Mouse (Mus musculus): Measurements from ENCODE around the gene Mief1. TPM values are rescaled to one million over a fixed set of nuclear protein-coding genes. Genes with fewer than 3 reads are reported as not detected.

The Mief1 gene
- polyA plus RNA-seq, 1 experiment from 2014 or later: 21.1 TPM

DNA sequence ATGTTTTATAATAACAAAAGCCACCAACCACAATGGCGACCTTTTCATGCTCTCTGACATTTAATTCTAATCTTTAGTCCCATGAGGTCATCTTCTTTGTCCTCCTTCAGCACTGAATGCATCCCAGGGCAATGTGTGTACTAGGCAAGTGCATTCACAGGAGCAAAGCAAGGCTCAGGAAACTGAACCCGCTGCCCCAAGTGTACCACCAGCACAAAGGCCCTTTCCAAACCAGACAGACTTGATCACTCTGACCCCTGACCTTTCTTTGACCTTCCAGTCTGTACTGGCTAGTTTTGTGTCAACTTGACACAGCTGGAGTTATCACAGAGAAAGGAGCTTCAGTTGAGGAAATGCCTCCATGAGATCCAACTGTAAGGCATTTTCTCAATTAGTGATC, 1.5 kb upstream of the Mief1 start:
- Histone ChIP-seq H3K27me3 (no peaks in the 10 kb centered on the region), H3K4me1 (replicated peaks) (peaks cover 19% of the 10 kb centered on the region), H3K9me3 (replicated peaks) (no peaks in the 10 kb centered on the region), H3K27ac (no peak overlapping the region), H3K9ac (no peak overlapping the region), H3K4me2 (no peak overlapping the region), H3K36me3 (peaks cover 18% of the 10 kb centered on the region), H3K4me3 (no peak overlapping the region)
- WGBS: 75% methylated on average over 2 of the region's 2 CpGs
- ATAC-seq (replicated peaks; ENCODE audit: insufficient number of reproducible peaks, insufficient read depth, low FRiP score, low read depth): no peak

DNA sequence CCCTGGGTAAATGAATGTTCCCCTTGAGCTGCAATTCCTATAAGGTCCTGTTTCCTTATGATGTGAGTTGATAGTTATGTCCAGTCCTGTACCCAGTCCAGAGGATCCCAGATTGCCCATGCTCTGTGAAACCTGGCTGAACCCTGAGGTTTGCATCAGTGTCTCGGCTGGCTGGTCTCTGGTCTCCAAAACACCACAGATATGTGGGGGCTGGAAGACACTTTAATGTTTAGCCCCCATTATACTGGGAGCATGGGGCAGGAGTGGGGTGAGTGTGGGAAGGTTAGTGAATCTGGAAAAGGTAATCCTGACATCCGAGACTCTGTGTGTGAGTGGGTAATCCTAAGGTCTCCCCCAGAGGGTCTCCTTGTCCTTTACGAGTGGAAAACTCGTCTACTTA, 765 bp upstream of the Mief1 start:
- Histone ChIP-seq H3K9me3 (replicated peaks) (no peaks in the 10 kb centered on the region), H3K9ac (0 out of 2 replicates have a peak overlapping the region, but pooled peaks have one; percentile 50), H3K36me3 (peaks cover 24% of the 10 kb centered on the region), H3K27ac (peak overlapping the region; percentile 69), H3K4me1 (replicated peaks) (peaks cover 19% of the 10 kb centered on the region), H3K27me3 (no peaks in the 10 kb centered on the region), H3K4me3 (no peak overlapping the region), H3K4me2 (peak overlapping the region; percentile 81)
- 59% methylated on average over 4 of the region's 4 CpGs for WGBS
- ATAC-seq (replicated peaks; ENCODE audit: insufficient number of reproducible peaks, insufficient read depth, low FRiP score, low read depth): no peak

DNA sequence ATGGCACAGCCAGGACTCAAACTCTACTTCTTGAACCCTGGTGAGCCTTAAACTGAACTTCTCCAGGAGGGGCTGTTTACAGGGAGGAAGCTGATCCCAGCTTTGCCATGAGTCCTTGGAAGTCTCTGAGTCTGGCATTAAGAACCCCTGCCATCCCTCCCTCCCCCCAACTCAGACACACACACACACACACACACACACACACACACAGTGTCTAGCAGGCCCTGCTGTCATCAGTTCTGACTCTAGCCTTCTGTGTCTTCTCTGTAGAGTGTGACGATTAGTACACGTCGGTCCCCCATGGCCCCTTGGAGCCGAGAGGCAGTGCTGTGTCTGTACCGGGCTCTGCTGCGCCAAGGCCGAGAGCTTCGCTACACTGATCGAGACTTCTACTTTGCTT, 1.7 kb downstream of the Mief1 start, which contains the start of gene AC140267.1:
AC140267.1 (plus strand) TSS at position 301 of the 400 bp plus-strand sequence.
- peak within 1 kb of the TSS; percentile 81 for H3K4me2 ChIP-seq
- peak within 1 kb of the TSS; percentile 83; the same call in 1 of the 2 replicates for H3K27ac ChIP-seq
- WGBS: 80% methylated on average over 9 of the region's 9 CpGs
- no peaks in the 10 kb centered on the region for H3K9me3 ChIP-seq (replicated peaks)
- peak within 1 kb of the TSS; percentile 82 for H3K4me3 ChIP-seq
- peak within 1 kb of the TSS; percentile 88 for H3K9ac ChIP-seq
- H3K27me3 ChIP-seq: no peaks in the 10 kb centered on the region
- peaks cover 39% of the 10 kb centered on the region for H3K36me3 ChIP-seq
- ATAC-seq (replicated peaks; ENCODE audit: insufficient number of reproducible peaks, insufficient read depth, low FRiP score, low read depth): no peak
- H3K4me1 ChIP-seq (replicated peaks): peaks cover 19% of the 10 kb centered on the region

DNA sequence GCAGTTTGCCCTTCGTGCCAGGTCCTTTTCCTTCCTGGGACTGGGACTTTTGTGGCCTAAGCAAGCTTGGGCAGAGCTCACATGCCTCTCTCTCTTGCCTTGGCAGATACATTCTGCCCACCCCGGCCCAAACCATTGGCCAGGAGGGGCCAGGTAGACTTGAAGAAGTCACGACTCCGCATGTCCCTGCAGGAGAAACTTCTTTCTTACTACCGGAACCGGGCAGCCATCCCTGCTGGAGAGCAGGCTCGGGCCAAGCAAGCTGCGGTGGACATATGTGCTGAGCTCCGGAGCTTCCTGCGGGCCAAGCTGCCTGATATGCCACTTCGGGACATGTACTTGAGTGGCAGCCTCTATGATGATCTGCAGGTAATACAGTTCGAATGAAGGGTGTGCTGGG, 14.3 kb downstream of the Mief1 start:
- Histone ChIP-seq H3K9ac (no peak overlapping the region), H3K4me2 (no peak overlapping the region), H3K4me3 (no peak overlapping the region), H3K4me1 (replicated peaks) (peaks cover 28% of the 10 kb centered on the region), H3K27ac (no peak overlapping the region), H3K36me3 (peaks cover 61% of the 10 kb centered on the region), H3K27me3 (no peaks in the 10 kb centered on the region), H3K9me3 (replicated peaks) (no peaks in the 10 kb centered on the region)
- ATAC-seq (replicated peaks; ENCODE audit: insufficient number of reproducible peaks, insufficient read depth, low FRiP score, low read depth): no peak
- WGBS: 93% methylated on average over 12 of the region's 12 CpGs

DNA sequence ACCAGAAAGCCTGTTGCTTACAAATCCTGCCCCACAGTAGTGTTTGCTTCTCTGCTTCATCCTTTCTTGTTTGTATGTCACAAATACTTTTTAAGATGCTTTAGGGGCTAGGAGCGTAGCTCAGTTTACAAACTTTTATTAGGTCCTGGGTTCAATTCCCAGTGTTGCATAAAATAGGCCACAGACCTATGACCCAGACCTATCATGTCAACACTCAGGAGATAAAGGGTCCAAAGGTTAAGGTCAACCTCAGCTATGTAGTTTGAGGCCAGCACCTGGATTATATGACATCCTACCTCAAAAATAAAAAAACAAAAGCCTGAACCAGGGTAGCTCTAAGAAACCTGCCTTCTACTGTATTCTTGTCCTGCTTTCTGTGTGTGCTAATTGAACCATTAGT, 14.8 kb downstream of the Mief1 start:
- Histone ChIP-seq H3K9ac (no peak overlapping the region), H3K27ac (no peak overlapping the region), H3K4me1 (replicated peaks) (peaks cover 32% of the 10 kb centered on the region), H3K36me3 (peaks cover 58% of the 10 kb centered on the region), H3K4me2 (no peak overlapping the region), H3K9me3 (replicated peaks) (no peaks in the 10 kb centered on the region), H3K4me3 (no peak overlapping the region), H3K27me3 (no peaks in the 10 kb centered on the region)
- WGBS: 94% methylated on average over 1 of the region's 1 CpGs
- ATAC-seq (replicated peaks; ENCODE audit: insufficient number of reproducible peaks, insufficient read depth, low FRiP score, low read depth): no peak

DNA sequence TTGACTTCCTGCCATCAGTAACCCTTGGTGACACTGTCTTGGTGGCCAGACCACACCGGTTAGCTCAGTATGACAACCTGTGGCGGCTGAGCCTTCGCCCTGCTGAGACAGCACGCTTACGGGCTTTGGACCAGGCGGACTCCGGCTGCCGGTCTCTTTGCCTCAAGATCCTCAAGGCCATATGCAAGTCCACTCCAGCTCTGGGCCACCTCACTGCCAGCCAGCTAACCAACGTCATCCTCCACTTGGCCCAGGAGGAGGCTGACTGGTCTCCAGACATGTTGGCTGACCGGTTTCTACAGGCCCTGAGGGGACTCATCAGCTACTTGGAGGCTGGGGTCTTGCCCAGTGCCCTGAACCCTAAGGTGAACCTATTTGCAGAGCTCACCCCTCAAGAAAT, 15.9 kb downstream of the Mief1 start:
- no peaks in the 10 kb centered on the region for H3K9me3 ChIP-seq (replicated peaks)
- no peak for ATAC-seq (replicated peaks; ENCODE audit: insufficient number of reproducible peaks, insufficient read depth, low FRiP score, low read depth)
- H3K27ac ChIP-seq: no peak overlapping the region; the same call in 1 of the 2 replicates
- no peak overlapping the region for H3K4me2 ChIP-seq
- H3K4me3 ChIP-seq: no peak overlapping the region
- H3K27me3 ChIP-seq: no peaks in the 10 kb centered on the region
- H3K9ac ChIP-seq: no peak overlapping the region
- 90% methylated on average over 10 of the region's 10 CpGs for WGBS
- peaks cover 50% of the 10 kb centered on the region for H3K36me3 ChIP-seq
- peaks cover 42% of the 10 kb centered on the region for H3K4me1 ChIP-seq (replicated peaks)

DNA sequence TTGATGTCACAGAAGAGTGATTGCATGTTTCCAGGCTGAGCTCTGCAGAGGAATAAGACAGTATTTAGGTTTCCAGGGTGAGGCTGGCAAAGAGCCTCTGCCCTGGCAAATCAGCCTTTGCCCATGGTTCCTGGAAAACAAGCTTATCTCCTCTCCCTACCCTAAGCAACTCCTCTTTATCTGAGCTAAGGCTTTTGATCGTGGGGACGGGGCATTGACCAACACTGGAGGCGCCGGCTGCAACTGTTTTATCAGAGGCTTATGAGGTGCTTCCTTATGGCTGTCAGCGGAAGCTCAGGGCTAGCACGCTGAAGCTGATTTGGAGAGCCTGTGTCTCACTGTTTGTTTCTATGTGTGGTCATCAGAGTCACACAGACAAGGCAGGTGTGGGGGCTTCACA, 16.8 kb downstream of the Mief1 start:
- H3K36me3 ChIP-seq: peaks cover 43% of the 10 kb centered on the region
- ATAC-seq (replicated peaks; ENCODE audit: insufficient number of reproducible peaks, insufficient read depth, low FRiP score, low read depth): no peak
- H3K9me3 ChIP-seq (replicated peaks): no peaks in the 10 kb centered on the region
- H3K4me1 ChIP-seq (replicated peaks): peaks cover 42% of the 10 kb centered on the region
- H3K9ac ChIP-seq: 0 out of 2 replicates have a peak overlapping the region, but pooled peaks have one; percentile 29
- no peaks in the 10 kb centered on the region for H3K27me3 ChIP-seq
- H3K4me3 ChIP-seq: no peak overlapping the region
- 24% methylated on average over 6 of the region's 6 CpGs for WGBS
- peak overlapping the region; percentile 69 for H3K27ac ChIP-seq
- H3K4me2 ChIP-seq: 0 out of 2 replicates have a peak overlapping the region, but pooled peaks have one; percentile 2

DNA sequence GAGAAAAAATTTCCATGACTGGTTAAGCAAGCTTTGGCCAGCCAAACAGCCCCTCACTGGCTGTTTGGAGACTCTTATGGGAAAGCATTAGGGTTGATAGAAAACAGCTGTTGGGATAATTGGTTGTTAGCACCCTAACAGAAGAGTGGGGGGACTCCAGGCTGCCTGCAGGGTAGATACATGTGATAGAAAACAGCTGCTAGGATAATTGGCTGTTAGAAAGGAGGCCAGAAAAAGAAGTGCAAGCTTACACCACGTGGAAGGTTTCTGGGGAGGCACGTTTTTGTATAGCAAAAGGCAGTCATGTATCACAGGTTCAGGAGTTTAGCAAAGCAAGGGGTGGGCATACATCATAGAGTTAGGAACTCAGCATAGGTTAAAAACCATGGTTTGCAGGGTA, 19.7 kb downstream of the Mief1 start:
- peaks cover 37% of the 10 kb centered on the region for H3K36me3 ChIP-seq
- H3K9ac ChIP-seq: no peak overlapping the region
- H3K4me2 ChIP-seq: no peak overlapping the region
- ATAC-seq (replicated peaks; ENCODE audit: insufficient number of reproducible peaks, insufficient read depth, low FRiP score, low read depth): no peak
- H3K27ac ChIP-seq: peak overlapping the region; percentile 99
- no peaks in the 10 kb centered on the region for H3K27me3 ChIP-seq
- no peaks in the 10 kb centered on the region for H3K9me3 ChIP-seq (replicated peaks)
- 25% methylated on average over 2 of the region's 2 CpGs for WGBS
- H3K4me1 ChIP-seq (replicated peaks): peaks cover 64% of the 10 kb centered on the region
- H3K4me3 ChIP-seq: no peak overlapping the region

DNA sequence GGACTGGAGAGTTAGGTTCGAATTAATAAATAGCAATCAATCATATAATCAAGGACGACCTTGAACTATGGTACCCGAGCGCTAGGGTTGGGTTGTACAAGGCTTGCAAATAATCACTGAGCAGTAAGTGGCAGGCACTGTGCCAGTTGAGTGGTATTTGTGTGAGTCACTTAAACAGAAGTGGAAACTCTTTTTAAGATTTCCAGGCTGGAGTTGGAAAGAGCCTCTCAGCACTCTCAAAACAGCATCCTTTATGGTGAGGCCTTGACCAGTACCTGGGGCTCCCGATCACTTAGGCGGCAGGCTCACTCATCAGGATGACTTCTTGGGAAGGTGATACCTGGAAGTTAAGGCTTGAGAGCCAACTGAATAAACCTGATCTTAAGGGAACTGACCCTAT, 20.4 kb downstream of the Mief1 start:
- peak overlapping the region; percentile 79 for H3K4me2 ChIP-seq
- WGBS: 30% methylated on average over 6 of the region's 6 CpGs
- H3K36me3 ChIP-seq: peaks cover 30% of the 10 kb centered on the region

DNA sequence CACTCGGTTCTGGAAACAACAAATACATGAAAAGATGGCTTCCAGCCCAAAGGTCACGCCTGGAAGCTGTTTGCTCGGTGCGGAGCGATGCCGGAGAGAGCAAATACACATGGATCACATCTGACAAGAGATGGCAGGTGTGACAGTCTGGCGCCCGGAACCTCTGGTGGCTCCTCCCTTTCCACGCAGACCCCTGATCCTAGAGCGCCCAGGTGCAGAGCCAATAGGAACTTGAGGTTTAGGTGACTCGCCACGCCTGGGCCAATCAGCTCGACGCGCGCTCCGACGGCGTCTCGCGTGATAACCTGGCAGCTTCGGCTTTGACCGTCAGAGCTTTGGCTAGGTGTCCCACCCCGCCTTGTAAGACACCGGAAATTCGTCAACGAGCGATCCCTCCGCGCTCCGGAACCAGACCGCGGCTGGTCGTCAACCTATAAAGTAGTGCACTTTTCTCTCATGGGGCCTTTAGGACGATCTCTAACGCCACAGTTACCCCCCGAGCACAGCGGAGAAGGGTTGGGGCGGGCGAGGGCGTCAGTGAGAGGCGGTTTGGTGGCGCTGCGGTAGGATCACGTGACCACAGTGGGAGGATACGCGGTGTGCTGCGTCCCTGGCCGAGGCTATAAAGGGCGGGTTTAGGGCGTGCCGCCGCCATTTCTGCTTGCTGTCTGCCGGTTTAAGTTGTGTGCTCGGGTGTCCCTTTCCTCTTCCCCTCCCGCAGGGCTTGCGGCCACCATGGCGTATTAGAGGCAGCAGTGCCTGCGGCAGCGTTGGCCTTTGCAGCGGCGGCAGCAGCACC, 21.2 kb downstream of the Mief1 start, which contains the start of gene Atf4:
Atf4 (plus strand) TSS at position 338 of the 799 bp plus-strand sequence.
- H3K36me3 ChIP-seq: peaks cover 22% of the 10 kb centered on the region
- H3K27me3 ChIP-seq: no peaks in the 10 kb centered on the region
- H3K4me3 ChIP-seq: peak within 1 kb of the TSS; percentile 95
- peaks cover 61% of the 10 kb centered on the region for H3K4me1 ChIP-seq (replicated peaks)
- WGBS: under 1% methylated on average over 62 of the region's 62 CpGs
- peak within 1 kb of the TSS; percentile 79 for H3K4me2 ChIP-seq
- peak within 1 kb of the TSS; percentile 99 for H3K27ac ChIP-seq
- H3K9ac ChIP-seq: peak within 1 kb of the TSS; percentile 99
- no peaks in the 10 kb centered on the region for H3K9me3 ChIP-seq (replicated peaks)
- peak; percentile 91 for ATAC-seq (replicated peaks; ENCODE audit: insufficient number of reproducible peaks, insufficient read depth, low FRiP score, low read depth)

More for the DNA sequence above, 20.4 kb downstream of the Mief1 start:
- no peaks in the 10 kb centered on the region for H3K9me3 ChIP-seq (replicated peaks)
- H3K27me3 ChIP-seq: no peaks in the 10 kb centered on the region
- peaks cover 66% of the 10 kb centered on the region for H3K4me1 ChIP-seq (replicated peaks)
- peak overlapping the region; percentile 69 for H3K9ac ChIP-seq
- peak overlapping the region; percentile 95 for H3K4me3 ChIP-seq
- H3K27ac ChIP-seq: peak overlapping the region; percentile 99
- no peak for ATAC-seq (replicated peaks; ENCODE audit: insufficient number of reproducible peaks, insufficient read depth, low FRiP score, low read depth)

DNA sequence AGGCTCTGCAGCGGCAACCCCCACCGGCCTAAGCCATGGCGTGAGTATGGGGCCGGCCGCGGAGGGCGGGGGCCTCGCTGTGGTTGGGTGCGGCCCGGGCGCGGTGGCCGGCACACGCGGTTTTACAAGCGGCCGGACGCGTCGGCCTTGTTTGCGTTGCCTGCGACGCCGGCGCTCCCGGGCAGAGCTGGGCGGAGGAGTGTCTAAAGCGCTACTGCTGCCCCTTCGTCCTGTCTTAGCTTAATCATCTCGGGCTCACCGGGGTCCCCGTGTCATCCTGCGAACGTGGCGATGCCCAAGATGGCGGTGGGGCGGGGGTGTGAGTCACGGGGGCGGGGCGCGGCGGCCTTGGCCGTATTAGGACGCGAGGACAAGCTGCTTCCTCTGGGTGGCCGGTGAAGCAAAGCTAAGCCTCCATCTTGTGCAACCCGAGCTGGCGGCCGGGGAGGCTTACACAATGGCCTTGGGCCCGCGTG, 21.9 kb downstream of the Mief1 start:
- Histone ChIP-seq H3K27me3 (no peaks in the 10 kb centered on the region), H3K4me2 (peak overlapping the region; percentile 79), H3K36me3 (peaks cover 25% of the 10 kb centered on the region), H3K27ac (peak overlapping the region; percentile 99), H3K4me3 (peak overlapping the region; percentile 95), H3K9me3 (replicated peaks) (no peaks in the 10 kb centered on the region), H3K4me1 (replicated peaks) (peaks cover 55% of the 10 kb centered on the region), H3K9ac (peak overlapping the region; percentile 99)
- peak; percentile 54 for ATAC-seq (replicated peaks; ENCODE audit: insufficient number of reproducible peaks, insufficient read depth, low FRiP score, low read depth)
- WGBS: under 1% methylated on average over 51 of the region's 51 CpGs

Measured in heart, embryonic 15.5 days (tissue).